Mouse (Mus musculus) ES-Bruce4 (cell line): ENCODE measurements around the gene Dgkd. TPM values are rescaled to one million over a fixed set of nuclear protein-coding genes. Genes with fewer than 3 reads are reported as not detected.

Experiments used
- H3K27ac ChIP-seq: 2 replicates; pipeline ENCODE4 v1.5.1; 2012; ENCODE audit warnings: low read length, inconsistent platforms; ENCODE audit not compliant: insufficient read depth
- H3K27me3 ChIP-seq: 2 replicates; pipeline ENCODE4 v1.6.1; 2012; ENCODE audit warnings: mild to moderate bottlenecking, low read length, inconsistent platforms; ENCODE audit not compliant: control insufficient read depth, poor library complexity, insufficient read depth, severe bottlenecking
- H3K36me3 ChIP-seq: 2 replicates; pipeline ENCODE4 v1.6.1; 2012; ENCODE audit warnings: inconsistent platforms, mild to moderate bottlenecking, low read length, moderate library complexity; ENCODE audit not compliant: control insufficient read depth, poor library complexity, insufficient read depth, severe bottlenecking
- H3K4me1 ChIP-seq: one replicate; pipeline ENCODE4 v1.8.1; 2011; ENCODE audit warnings: low read length; ENCODE audit not compliant: control insufficient read depth, insufficient read depth
- H3K4me3 ChIP-seq: 2 replicates; pipeline ENCODE4 v1.5.1; 2011; ENCODE audit warnings: low read depth, mild to moderate bottlenecking, low read length
- H3K9ac ChIP-seq: 2 replicates; pipeline ENCODE4 v1.6.1; 2012; ENCODE audit warnings: low read depth, mild to moderate bottlenecking, inconsistent platforms; ENCODE audit not compliant: poor library complexity, severe bottlenecking
- H3K9me3 ChIP-seq: replicated peaks from 2 replicates; pipeline ENCODE4 v1.6.1; 2012; ENCODE audit warnings: mild to moderate bottlenecking, low read length, inconsistent platforms; ENCODE audit not compliant: control insufficient read depth, poor library complexity, insufficient read depth, severe bottlenecking
- CTCF ChIP-seq: IDR thresholded peaks from one replicate; pipeline ENCODE4 v1.8.1; 2011; ENCODE audit warnings: low read depth, low read length
- EP300 ChIP-seq: IDR thresholded peaks from 2 replicates; pipeline ENCODE4 v1.6.1; 2011; ENCODE audit warnings: low read depth, low read length; ENCODE audit not compliant: insufficient read depth
- POLR2A ChIP-seq: IDR thresholded peaks from one replicate; pipeline ENCODE4 v1.8.1; 2011; ENCODE audit warnings: low read length; ENCODE audit not compliant: insufficient read depth
- polyA plus RNA-seq: library from polyadenylated mRNA; stranded (reverse); fragments of >200 nt; gene quantifications from 2 replicates; pipeline ENCODE4 v1.2.4, GENCODE M21; 2011; ENCODE audit warnings: low read depth; ENCODE audit not compliant: missing spikeins, insufficient read depth, insufficient read length

The Dgkd gene
- polyA plus RNA-seq, 1 experiment: 62.4 TPM

- Histone ChIP-seq H3K9me3 (no peaks in the 10 kb centered on the region), H3K27me3 (no peaks in the 10 kb centered on the region), H3K27ac (no peak overlapping the region), H3K9ac (no peak overlapping the region), H3K4me3 (no peak overlapping the region), H3K4me1 (no peaks in the 10 kb centered on the region), H3K36me3 (peaks cover 4% of the 10 kb centered on the region)
- TF ChIP-seq POLR2A: no peak
- TF ChIP-seq CTCF: no peak
- no peak for TF ChIP-seq EP300
Observed at GRCm38 (mm10) chr1:87880856-87881255, 27.8 kb downstream of the Dgkd start.

- H3K36me3 ChIP-seq: peaks cover 4% of the 10 kb centered on the region
- H3K9me3 ChIP-seq: no peaks in the 10 kb centered on the region
- H3K27me3 ChIP-seq: no peaks in the 10 kb centered on the region
- H3K27ac ChIP-seq: no peak overlapping the region
- TF ChIP-seq EP300 (no peak), CTCF (no peak), POLR2A (no peak)
- H3K4me3 ChIP-seq: no peak overlapping the region
- no peak overlapping the region for H3K9ac ChIP-seq
- H3K4me1 ChIP-seq: no peaks in the 10 kb centered on the region
Observed at GRCm38 (mm10) chr1:87881726-87882125, 28.6 kb downstream of the Dgkd start.

GRCm38 (mm10) chr1:87882554-87882953, 29.5 kb downstream of the Dgkd start:
- H3K27me3 ChIP-seq: no peaks in the 10 kb centered on the region
- TF ChIP-seq CTCF (no peak), EP300 (no peak), POLR2A (no peak)
- no peaks in the 10 kb centered on the region for H3K9me3 ChIP-seq
- H3K9ac ChIP-seq: no peak overlapping the region
- H3K36me3 ChIP-seq: peaks cover 4% of the 10 kb centered on the region
- no peak overlapping the region for H3K4me3 ChIP-seq
- no peak overlapping the region for H3K27ac ChIP-seq
- no peaks in the 10 kb centered on the region for H3K4me1 ChIP-seq

- Histone ChIP-seq H3K4me3 (no peak overlapping the region), H3K27ac (no peak overlapping the region), H3K36me3 (no peaks in the 10 kb centered on the region), H3K4me1 (no peaks in the 10 kb centered on the region), H3K27me3 (no peaks in the 10 kb centered on the region), H3K9me3 (no peaks in the 10 kb centered on the region), H3K9ac (no peak overlapping the region)
- no peak for TF ChIP-seq CTCF
- no peak for TF ChIP-seq EP300
- no peak for TF ChIP-seq POLR2A
Observed at GRCm38 (mm10) chr1:87890960-87891359, 37.9 kb downstream of the Dgkd start.

- Histone ChIP-seq H3K4me1 (peaks cover 1% of the 10 kb centered on the region), H3K27ac (no peak overlapping the region), H3K36me3 (peaks cover 2% of the 10 kb centered on the region; the same call in 1 of the 2 replicates), H3K9me3 (no peaks in the 10 kb centered on the region), H3K9ac (no peak overlapping the region), H3K4me3 (no peak overlapping the region), H3K27me3 (no peaks in the 10 kb centered on the region)
- TF ChIP-seq CTCF: no peak
- TF ChIP-seq POLR2A: no peak
- no peak for TF ChIP-seq EP300
Observed at GRCm38 (mm10) chr1:87891634-87892033, 38.5 kb downstream of the Dgkd start.

GRCm38 (mm10) chr1:87892499-87892898, 39.4 kb downstream of the Dgkd start:
- Histone ChIP-seq H3K27me3 (no peaks in the 10 kb centered on the region), H3K36me3 (peaks cover 2% of the 10 kb centered on the region; the same call in 1 of the 2 replicates), H3K9ac (no peak overlapping the region), H3K9me3 (no peaks in the 10 kb centered on the region), H3K4me3 (no peak overlapping the region), H3K27ac (no peak overlapping the region), H3K4me1 (peaks cover 1% of the 10 kb centered on the region)
- TF ChIP-seq POLR2A (no peak), EP300 (no peak), CTCF (no peak)
